Mouse (Mus musculus) bone marrow, adult 2 months (tissue): ENCODE results near the gene Espl1. TPM values are rescaled to one million over a fixed set of nuclear protein-coding genes. Genes with fewer than 3 reads are reported as not detected.
A peak's percentile ranks its signal among the peaks of the same experiment; 100 is the strongest.
"Not testable (repeated sequence)": the region's sequence is repeated elsewhere in the genome, so short reads cannot be mapped to it uniquely, and the experiment has no call there.

Experiments
- H3K27ac ChIP-seq: fragments of 200-500 bp; 2 replicates; pipeline ENCODE4 v1.5.1; 2012; ENCODE audit warnings: low read depth, mild to moderate bottlenecking, control low read depth, inconsistent platforms, low read length; ENCODE audit not compliant: control insufficient read depth, poor library complexity, insufficient read depth
- H3K4me1 ChIP-seq: fragments of 200-500 bp; 2 replicates; pipeline ENCODE4 v1.6.1; 2011; ENCODE audit warnings: low read length; ENCODE audit not compliant: control insufficient read depth, insufficient read depth
- H3K4me3 ChIP-seq: fragments of 200-500 bp; replicated peaks from 2 replicates; pipeline ENCODE3; 2011; ENCODE audit warnings: mild to moderate bottlenecking, low read depth, low read length, control low read depth; ENCODE audit not compliant: control insufficient read depth
- CTCF ChIP-seq: fragments of 200-500 bp; IDR thresholded peaks from 2 replicates; pipeline ENCODE4 v1.5.1; 2011; ENCODE audit warnings: low read length, control low read depth; ENCODE audit not compliant: control insufficient read depth, insufficient read depth
- POLR2A ChIP-seq: fragments of 200-500 bp; IDR thresholded peaks from 2 replicates; pipeline ENCODE4 v1.6.1; 2011; ENCODE audit warnings: low read depth, mild to moderate bottlenecking, control low read depth, low read length, borderline replicate concordance; ENCODE audit not compliant: control insufficient read depth
- WGBS: fragments of 180-500 bp; shearing (Covaris S2); methylation state at CpG from one replicate; pipeline ENCODE4 v1.1.7; 2018; 5-methylcytosine and 5-hydroxymethylcytosine counted together
- polyA plus RNA-seq: library from polyadenylated mRNA; stranded (reverse); fragments of >200 nt; gene quantifications from 2 replicates; pipeline ENCODE4 v1.2.4, GENCODE M21; 2011; ENCODE audit warnings: low replicate concordance; ENCODE audit not compliant: missing spikeins, insufficient read depth, insufficient read length

The Espl1 gene
- polyA plus RNA-seq, 1 experiment, result 39.8 TPM

GRCm38 (mm10) chr15:102311489-102311888, 15.4 kb downstream of the Espl1 start:
- Histone ChIP-seq H3K27ac (no peak overlapping the region), H3K4me1 (no peaks in the 10 kb centered on the region), H3K4me3 (no peak overlapping the region)
- TF ChIP-seq CTCF, result no peak

GRCm38 (mm10) chr15:102315292-102315691, 19.2 kb downstream of the Espl1 start:
- H3K4me3 ChIP-seq, result no peak overlapping the region
- H3K27ac ChIP-seq, result no peak overlapping the region
- H3K4me1 ChIP-seq, result no peaks in the 10 kb centered on the region
- TF ChIP-seq CTCF (no peak), POLR2A (no peak)
- 89% methylated on average over 8 of the region's 8 CpGs for WGBS

- Histone ChIP-seq H3K27ac (no peak overlapping the region), H3K4me1 (no peaks in the 10 kb centered on the region), H3K4me3 (no peak overlapping the region)
- WGBS, result 84% methylated on average over 6 of the region's 6 CpGs
- TF ChIP-seq POLR2A (no peak), CTCF (peak; percentile 87)
Observed at GRCm38 (mm10) chr15:102316263-102316662, 20.2 kb downstream of the Espl1 start.

- 80% methylated on average over 12 of the region's 12 CpGs for WGBS
Observed at GRCm38 (mm10) chr15:102324654-102325473, 28.8 kb downstream of the Espl1 start.

GRCm38 (mm10) chr15:102326022-102326576, 30.0 kb downstream of the Espl1 start, which contains the start of gene Pfdn5:
Pfdn5 (plus strand) TSS chr15:102326116.
- Histone ChIP-seq H3K4me3 (peak within 1 kb of the TSS; percentile 99), H3K27ac (peak within 1 kb of the TSS; percentile 75), H3K4me1 (peaks cover 3% of the 10 kb centered on the region; the same call in 1 of the 2 replicates)
- TF ChIP-seq CTCF (peak; percentile 38; the same call in 1 of the 2 replicates), POLR2A (peak; percentile 71; the same call in 1 of the 2 replicates)
- WGBS, result under 1% methylated on average over 40 of the region's 40 CpGs

More at GRCm38 (mm10) chr15:102324654-102325473, 28.8 kb downstream of the Espl1 start:
- H3K4me3 ChIP-seq, result no peak overlapping the region
- no peak overlapping the region for H3K27ac ChIP-seq
- H3K4me1 ChIP-seq, result peaks cover 3% of the 10 kb centered on the region; the same call in 1 of the 2 replicates
- no peak for TF ChIP-seq CTCF
- TF ChIP-seq POLR2A, result no peak

- Histone ChIP-seq H3K4me3 (peak overlapping the region; percentile 99), H3K4me1 (peaks cover 3% of the 10 kb centered on the region; the same call in 1 of the 2 replicates), H3K27ac (no peak overlapping the region)
- WGBS, result 35% methylated on average over 8 of the region's 8 CpGs
- TF ChIP-seq POLR2A, result no peak
- TF ChIP-seq CTCF, result no peak
Observed at GRCm38 (mm10) chr15:102326892-102327291, 30.8 kb downstream of the Espl1 start.

GRCm38 (mm10) chr15:102331610-102332015, 35.5 kb downstream of the Espl1 start, which contains the start of gene Myg1:
Myg1 (plus strand) TSS chr15:102331709.
- peak within 1 kb of the TSS; percentile 95 for H3K4me3 ChIP-seq
- peak within 1 kb of the TSS; percentile 64; the same call in 1 of the 2 replicates for H3K27ac ChIP-seq
- peaks cover 2% of the 10 kb centered on the region; the same call in 1 of the 2 replicates for H3K4me1 ChIP-seq
- under 1% methylated on average over 30 of the region's 30 CpGs for WGBS
- TF ChIP-seq POLR2A (peak; percentile 68; the same call in 1 of the 2 replicates), CTCF (no peak)

- WGBS, result 93% methylated on average over 8 of the region's 8 CpGs
- TF ChIP-seq POLR2A (no peak), CTCF (no peak)
- no peaks in the 10 kb centered on the region for H3K4me1 ChIP-seq
- no peak overlapping the region for H3K4me3 ChIP-seq
- no peak overlapping the region for H3K27ac ChIP-seq
Observed at GRCm38 (mm10) chr15:102335254-102335653, 39.2 kb downstream of the Espl1 start.

- not testable (repeated sequence) for H3K4me3 ChIP-seq
- WGBS, result 85% methylated on average over 5 of the region's 5 CpGs
Observed at GRCm38 (mm10) chr15:102335925-102336324, 39.9 kb downstream of the Espl1 start.

More at GRCm38 (mm10) chr15:102335925-102336324, 39.9 kb downstream of the Espl1 start:
- H3K4me1 ChIP-seq, H3K27ac ChIP-seq: not testable (repeated sequence)
